Mouse (Mus musculus) heart, adult 11 months (tissue): Measurements from ENCODE around the gene Cib2.
A peak's percentile ranks its signal among the peaks of the same experiment; 100 is the strongest.
"Not testable (repeated sequence)": the region's sequence is repeated elsewhere in the genome, so short reads cannot be mapped to it uniquely, and the experiment has no call there.

Experiments used
- DNase-seq: peaks from one replicate; pipeline ENCODE4 v3.0.0; 2022

The Cib2 gene

GRCm38 (mm10) chr9:54559771-54560471, at the start of gene Cib2:
Gene Cib2 (minus strand): TSS chr9:54560218.
- peak; percentile 99 for DNase-seq

GRCm38 (mm10) chr9:54604886-54605285, 44.9 kb upstream of the Cib2 start:
- DNase-seq: no peak

GRCm38 (mm10) chr9:54604131-54604654, 44.2 kb upstream of the Cib2 start:
- peak; percentile 91 for DNase-seq

- no peak for DNase-seq
Measured at GRCm38 (mm10) chr9:54602916-54603315, 42.9 kb upstream of the Cib2 start.

GRCm38 (mm10) chr9:54602386-54602785, 42.4 kb upstream of the Cib2 start:
- no peak for DNase-seq

GRCm38 (mm10) chr9:54596752-54597465, 36.9 kb upstream of the Cib2 start:
- peak; percentile 93 for DNase-seq

GRCm38 (mm10) chr9:54593652-54594051, 33.6 kb upstream of the Cib2 start:
- peak; percentile 92 for DNase-seq

- no peak for DNase-seq
Measured at GRCm38 (mm10) chr9:54587863-54588262, 27.8 kb upstream of the Cib2 start.

- DNase-seq: peak; percentile 100
Measured at GRCm38 (mm10) chr9:54586199-54587061, 26.4 kb upstream of the Cib2 start, which contains the start of gene Idh3a. Gene Idh3a (plus strand): TSS chr9:54586334.

GRCm38 (mm10) chr9:54585839-54586198, 25.8 kb upstream of the Cib2 start:
- no peak for DNase-seq

GRCm38 (mm10) chr9:54584127-54584526, 24.1 kb upstream of the Cib2 start:
- not testable (repeated sequence) for DNase-seq

GRCm38 (mm10) chr9:54583712-54584111, 23.7 kb upstream of the Cib2 start:
- DNase-seq: no peak

- no peak for DNase-seq
Measured at GRCm38 (mm10) chr9:54571130-54571839, 11.3 kb upstream of the Cib2 start.

- no peak for DNase-seq
Measured at GRCm38 (mm10) chr9:54568732-54569131, 8.7 kb upstream of the Cib2 start.

GRCm38 (mm10) chr9:54566958-54567357, 6.9 kb upstream of the Cib2 start:
- DNase-seq: no peak

GRCm38 (mm10) chr9:54560831-54561601, 998 bp upstream of the Cib2 start:
- DNase-seq: no peak

GRCm38 (mm10) chr9:54558731-54559130, 1.3 kb downstream of the Cib2 start:
- DNase-seq: no peak

- peak; percentile 84 for DNase-seq
Measured at GRCm38 (mm10) chr9:54555044-54555443, 5.0 kb downstream of the Cib2 start.

- no peak for DNase-seq
Measured at GRCm38 (mm10) chr9:54552409-54552808, 7.6 kb downstream of the Cib2 start.

GRCm38 (mm10) chr9:54549433-54549832, 10.6 kb downstream of the Cib2 start:
- DNase-seq: no peak

- DNase-seq: peak; percentile 89
Measured at GRCm38 (mm10) chr9:54547536-54547935, 12.5 kb downstream of the Cib2 start.

- no peak for DNase-seq
Measured at GRCm38 (mm10) chr9:54544954-54545315, 15.1 kb downstream of the Cib2 start.
